8 mouse cellular contexts compared by ENCODE assay signal in the genomic region with DNA sequence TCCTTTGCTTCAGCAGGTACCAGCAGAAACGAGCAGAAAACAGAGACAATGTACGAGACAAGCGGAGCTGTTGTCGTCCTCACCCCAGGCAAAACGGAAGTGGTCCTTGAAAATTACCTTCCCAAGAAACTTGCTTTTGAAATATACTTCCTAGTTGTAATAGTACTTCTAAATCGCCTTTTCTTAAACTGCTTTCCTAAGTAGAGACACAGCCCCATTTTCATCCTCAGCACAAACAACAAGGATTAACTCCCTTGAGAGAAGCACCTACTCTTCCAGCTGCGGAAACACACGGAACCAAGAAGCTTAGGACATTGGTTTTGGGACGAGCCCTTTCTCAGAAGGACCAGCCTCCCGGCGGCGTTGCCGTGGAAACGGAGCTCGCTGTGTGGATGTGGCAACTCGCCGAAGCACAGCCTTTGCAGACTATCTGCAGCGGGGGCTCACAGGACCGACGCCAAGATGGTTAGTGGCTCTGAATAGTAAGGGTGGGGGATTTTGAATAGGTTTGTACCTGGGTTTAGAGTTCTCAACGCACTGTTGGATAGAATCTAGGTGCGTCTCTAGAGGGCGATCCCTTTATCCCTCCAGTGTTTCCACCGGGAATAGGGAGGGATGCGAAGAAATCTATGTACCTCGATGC. TPM values are rescaled to one million over a fixed set of nuclear protein-coding genes. Genes with fewer than 3 reads are reported as not detected.
DNase-seq lines count a peak whose midpoint lies in the region; ATAC-seq lines count a peak whose summit lies in the region.

A gene (plus strand): TSS at position 341 of the 643 bp plus-strand sequence.

- no peaks in the 10 kb centered on the region for H3K9me3 ChIP-seq in intestine, embryonic 14.5 days (ENCODE audit: control insufficient read depth, low read length)

- 0 out of 2 replicates have a peak, but pooled peaks cover 5% of the 10 kb centered on the region for H3K36me3 ChIP-seq in intestine, embryonic 14.5 days (ENCODE audit: control insufficient read depth, insufficient read depth, low read length)

- peak within 1 kb of the TSS; percentile 59 for H3K4me3 ChIP-seq in intestine, embryonic 14.5 days (ENCODE audit: low read depth, low read length)

- peaks cover 5% of the 10 kb centered on the region; the same call in 1 of the 2 replicates for H3K4me1 ChIP-seq in intestine, embryonic 14.5 days (replicated peaks; ENCODE audit: control insufficient read depth, insufficient read depth, low read length)

- peak; percentile 93 for ATAC-seq in intestine, embryonic 14.5 days (replicated peaks; ENCODE audit: low FRiP score, low TSS enrichment, low read depth)

- intact Hi-C loops in left cerebral cortex, postnatal 14 days (cut with DNase I) = loop anchor here (5.0 kb wide), 1 partner anchor 51 kb away; a partner anchor contains a TSS

- H3K27ac ChIP-seq in intestine, embryonic 14.5 days (ENCODE audit: low read depth) = no peak within 1 kb of the TSS

- no peaks in the 10 kb centered on the region for H3K27me3 ChIP-seq in intestine, embryonic 14.5 days (replicated peaks; ENCODE audit: control insufficient read depth, insufficient read depth, low read length)

- H3K9ac ChIP-seq in intestine, embryonic 14.5 days (ENCODE audit: low read length) = peak within 1 kb of the TSS; percentile 52

- under 1% methylated on average over 26 of the region's 26 CpGs for WGBS in intestine, embryonic 14.5 days

- DNase-seq in adrenal gland, adult 18-20 months (ENCODE audit: low spot score in 2 of 2) = peak; percentile 81 to 83
- peak; percentile 94 for DNase-seq in embryo, embryonic 11 days
- DNase-seq in gastrocnemius, postnatal 25 days = peak; percentile 73
- DNase-seq in intestine, embryonic 14.5 days (ENCODE audit: low spot score) = peak; percentile 96
- DNase-seq in left cerebral cortex, postnatal 14 days (ENCODE audit: low spot score in 2 of 2) = peak; percentile 88 to 90
- DNase-seq in mesoderm, embryonic 11.5 days (ENCODE audit: low read depth, low spot score) = peak; percentile 94
- DNase-seq in right cerebral cortex, postnatal 36 days (ENCODE audit: low spot score in 2 of 2) = peak; percentile 59 to 65
- peak; percentile 86 for DNase-seq in yolk sac, embryonic 10.5 days (ENCODE audit: low spot score)

- peak within 1 kb of the TSS; percentile 62 for H3K4me2 ChIP-seq in intestine, embryonic 14.5 days (ENCODE audit: low read length)

RNA-seq across cellular contexts. Expression of the gene that starts here (rescaled TPM):
- 1 to 10 TPM; 1.3 to 2.3 TPM for total RNA-seq in adrenal gland, adult 18-20 months (2021)
- 1 to 10 TPM; 1.1 to 1.7 TPM for total RNA-seq in gastrocnemius, postnatal 25 days (2021)
- 5.0 and 6.3 TPM in 2 replicates for polyA plus RNA-seq in intestine, embryonic 14.5 days (2014; fragmentation: Nextera tagmentation; extraction: Ambion mirVana)
- total RNA-seq in left cerebral cortex, postnatal 14 days (2021) = 10 to 100 TPM in 1 of 2 experiments, 1 to 10 TPM in 1; 8.6 to 10.6 TPM
